Mouse (Mus musculus) left cerebral cortex, adult 11 months (tissue): ENCODE data around the gene Tmem131.

ENCODE experiments used
- DNase-seq: peaks from one replicate; pipeline ENCODE4 v3.0.0; 2022; ENCODE audit warnings: low spot score

Tmem131 gene

GRCm38 (mm10) chr1:36772198-36772934, 171.1 kb downstream of the Tmem131 start:
- no peak for DNase-seq

GRCm38 (mm10) chr1:36770998-36771397, 172.5 kb downstream of the Tmem131 start:
- no peak for DNase-seq

- no peak for DNase-seq
Measured at GRCm38 (mm10) chr1:36769951-36770350, 173.5 kb downstream of the Tmem131 start.

GRCm38 (mm10) chr1:36768786-36769185, 174.7 kb downstream of the Tmem131 start:
- no peak for DNase-seq

- DNase-seq = no peak
Measured at GRCm38 (mm10) chr1:36767321-36767720, 176.1 kb downstream of the Tmem131 start.

GRCm38 (mm10) chr1:36766431-36767205, 176.8 kb downstream of the Tmem131 start:
- no peak for DNase-seq

DNA sequence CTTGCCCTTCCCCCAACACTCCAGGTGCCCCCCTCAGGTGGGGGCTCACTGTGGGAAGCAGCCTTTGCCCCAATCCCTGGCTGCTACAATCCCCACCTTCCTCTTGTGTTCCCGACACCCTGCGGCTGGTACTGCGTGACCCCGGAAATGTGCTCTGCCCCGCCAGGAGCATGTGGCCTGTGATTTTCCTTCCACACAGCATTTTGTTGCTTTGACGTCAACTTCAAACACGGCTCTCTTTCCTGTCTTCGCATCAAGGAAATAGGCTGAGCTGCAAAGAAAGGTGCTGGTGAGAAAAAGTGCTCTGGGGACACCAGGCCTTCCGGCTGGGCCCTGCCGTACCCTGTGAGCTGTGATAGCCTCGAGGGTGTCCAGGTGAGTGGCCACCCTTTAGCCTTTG, 181.9 kb downstream of the Tmem131 start, which contains the start of gene Zap70:
Zap70 (plus strand) TSS at position 231 of the 400 bp plus-strand sequence.
- no peak for DNase-seq

DNA sequence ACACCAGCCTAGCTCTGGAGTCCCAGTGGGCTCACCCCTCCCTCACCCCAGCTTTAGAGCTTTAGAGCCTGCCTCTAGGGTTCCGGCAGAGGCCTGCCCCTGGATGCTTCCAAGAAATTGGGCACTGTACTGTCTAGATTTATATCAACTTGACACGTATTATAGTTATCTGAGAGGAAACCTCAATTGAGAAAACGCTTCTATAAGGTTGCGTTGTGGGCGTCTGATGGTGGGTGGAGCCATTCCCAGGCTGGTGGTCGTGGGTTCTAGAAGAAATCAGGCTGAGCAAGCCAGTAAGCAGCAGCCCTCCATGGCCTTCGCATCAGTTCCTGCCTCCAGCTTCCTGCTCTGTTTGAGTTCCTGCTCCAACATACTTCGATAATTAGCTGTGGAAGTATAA, 182.4 kb downstream of the Tmem131 start:
- DNase-seq = no peak

GRCm38 (mm10) chr1:36760401-36760800, 183.1 kb downstream of the Tmem131 start:
- no peak for DNase-seq

- DNase-seq = no peak
Measured at GRCm38 (mm10) chr1:36759076-36759475, 184.4 kb downstream of the Tmem131 start.

DNA sequence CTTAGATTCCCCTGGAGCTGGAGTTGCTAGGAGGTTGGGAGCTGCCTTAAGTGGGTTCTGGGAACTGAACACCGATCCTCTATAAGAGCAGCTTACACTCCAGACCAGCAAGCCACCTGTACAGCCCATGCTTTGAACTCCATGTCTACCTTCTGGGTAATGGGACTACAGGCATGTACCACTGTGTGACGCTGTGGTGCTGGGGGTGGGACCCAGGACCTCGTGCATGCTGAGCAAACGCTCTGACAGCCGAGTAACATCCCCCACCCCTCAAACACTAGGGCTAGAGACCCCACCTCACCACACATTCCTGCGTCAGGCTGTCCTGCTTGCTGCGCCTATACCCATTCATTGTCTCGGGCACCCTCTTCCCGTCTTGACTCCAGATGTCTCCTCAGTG, 184.9 kb downstream of the Tmem131 start:
- no peak for DNase-seq

DNA sequence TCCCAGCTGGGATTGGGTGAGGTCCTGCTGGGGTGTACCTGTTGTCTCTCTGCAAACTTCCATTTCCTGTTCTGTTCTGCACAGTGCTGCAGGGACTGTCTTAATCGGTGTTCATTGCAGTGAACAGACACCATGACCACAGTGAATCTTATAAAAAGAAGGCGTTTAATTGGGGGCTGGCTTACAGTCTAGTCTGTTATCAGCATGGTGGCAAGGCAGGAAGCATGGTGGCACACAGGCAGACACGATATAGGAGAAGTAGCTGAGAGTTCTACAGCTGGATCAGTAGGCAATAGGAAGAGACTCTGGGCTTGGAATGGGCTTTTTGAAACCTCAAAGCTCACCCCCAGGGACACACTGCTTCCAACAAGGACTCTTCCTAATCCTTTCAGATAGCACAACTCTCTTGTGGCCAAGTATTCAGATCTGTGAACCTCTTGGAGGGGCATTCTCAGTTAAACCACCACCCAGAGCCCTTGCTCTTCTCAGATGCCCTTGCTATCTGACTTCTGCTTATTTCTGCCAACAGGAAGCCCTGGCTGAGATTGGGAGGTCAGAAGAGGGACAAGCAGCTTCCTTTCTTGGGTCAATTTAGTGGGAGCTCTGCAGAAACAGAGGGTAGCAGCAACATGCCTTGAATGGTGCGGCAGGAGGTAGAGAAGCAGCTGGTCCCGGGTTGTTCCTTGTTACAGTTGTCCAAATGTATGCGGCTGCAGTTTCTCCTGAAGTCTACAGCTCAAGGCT, 189.4 kb downstream of the Tmem131 start:
- no peak for DNase-seq

- DNase-seq = no peak
Measured at GRCm38 (mm10) chr1:36746452-36746851, 197.0 kb downstream of the Tmem131 start.

DNA sequence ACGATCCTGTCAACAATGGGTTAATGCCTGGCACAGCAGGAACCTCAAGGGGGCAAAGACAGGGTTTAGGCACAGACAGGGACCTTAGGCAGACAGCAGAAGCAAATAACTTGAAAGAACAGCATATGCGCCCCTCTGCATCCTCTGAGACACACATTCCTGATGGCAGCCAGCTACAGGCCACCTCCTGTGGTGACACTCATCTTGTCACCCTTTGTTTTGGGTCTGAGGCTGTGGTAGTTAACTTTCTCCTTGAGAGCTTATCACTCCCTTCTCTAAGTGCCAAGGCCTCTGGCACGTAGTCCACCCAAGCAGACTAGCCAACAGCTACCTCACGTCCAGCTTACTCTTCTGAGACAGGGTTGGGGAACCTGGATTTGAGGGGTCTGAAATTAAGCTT, 197.8 kb downstream of the Tmem131 start:
- no peak for DNase-seq

DNA sequence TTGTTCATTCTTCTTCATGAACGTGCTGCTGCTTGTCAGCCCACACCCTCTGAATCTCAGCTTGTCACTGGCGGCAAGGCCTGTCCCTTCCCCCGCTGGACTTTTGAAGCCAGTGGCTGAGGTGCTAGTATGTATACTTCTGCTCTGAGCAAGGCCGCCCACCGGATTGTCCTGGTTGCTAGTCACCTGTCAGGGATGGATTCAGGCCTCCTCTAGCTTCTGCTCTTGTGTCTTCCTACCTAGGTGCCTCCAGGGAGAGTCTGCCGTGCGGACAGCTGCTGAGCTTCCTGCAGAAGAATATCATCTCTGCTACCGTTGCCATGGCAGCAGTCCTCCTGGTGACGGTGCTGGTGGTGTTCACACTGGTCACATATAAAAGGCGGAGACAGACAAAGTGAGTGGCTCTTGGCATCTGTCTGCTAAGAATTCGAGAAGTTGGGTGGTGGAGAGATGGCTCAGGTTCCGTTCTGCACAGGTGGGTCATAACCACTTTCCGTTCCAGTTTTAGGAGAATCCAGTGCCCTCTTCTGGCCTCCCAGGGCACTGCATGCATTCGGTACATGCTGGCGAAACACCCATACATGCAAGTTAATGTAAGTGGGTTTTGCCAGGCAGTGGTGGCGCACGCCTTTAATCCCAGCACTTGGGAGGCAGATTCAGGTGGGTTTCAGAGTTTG, 199.1 kb downstream of the Tmem131 start:
- peak; percentile 63 for DNase-seq

DNA sequence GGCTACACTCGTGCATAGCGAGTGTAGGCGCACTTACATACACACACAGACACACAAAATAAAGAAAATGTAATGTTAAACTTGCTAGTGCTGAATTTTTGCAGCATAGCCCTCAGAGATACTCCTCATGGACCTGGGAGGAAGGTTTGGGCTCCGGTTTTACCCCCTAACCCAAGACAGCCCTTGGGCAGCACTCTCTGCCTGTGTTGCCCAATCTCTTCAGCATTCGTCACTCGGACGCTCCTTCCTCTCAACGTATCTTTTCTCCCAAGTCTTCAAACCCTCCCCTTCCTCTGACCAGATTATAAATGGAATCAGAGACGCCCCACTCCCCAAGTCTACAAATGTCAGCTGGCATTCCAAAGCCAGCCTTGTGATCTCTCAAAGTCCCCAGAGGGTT, 200.4 kb downstream of the Tmem131 start:
- no peak for DNase-seq
